Mouse (Mus musculus) limb, embryonic 14.5 days (tissue): Measurements from ENCODE around the gene Lhfp. TPM values are rescaled to one million over a fixed set of nuclear protein-coding genes. Genes with fewer than 3 reads are reported as not detected.

ENCODE experiments used
- ATAC-seq: fragments of 200-750 bp; cut with Nextera tagmentation; 2 replicates; pipeline ENCODE4 v1.8.0; 2017; ENCODE audit warnings: low read depth, moderate number of reproducible peaks, moderate TSS enrichment; ENCODE audit not compliant: low FRiP score
- DNase-seq: peaks from one replicate; pipeline ENCODE4 v3.0.0-alpha.2; 2015; ENCODE audit warnings: low spot score
- H3K27ac ChIP-seq: fragments of 300-500 bp; sonication (generic); replicated peaks from 2 replicates; pipeline ENCODE4 v1.5.1; 2014; ENCODE audit warnings: low read depth, mild to moderate bottlenecking, low read length, moderate library complexity, mixed read lengths
- H3K27me3 ChIP-seq: fragments of 300-500 bp; sonication (generic); 2 replicates; pipeline ENCODE4 v1.6.1; 2014; ENCODE audit warnings: low read length, mixed read lengths; ENCODE audit not compliant: control insufficient read depth, insufficient read depth
- H3K36me3 ChIP-seq: fragments of 300-500 bp; sonication (generic); 2 replicates; pipeline ENCODE4 v1.6.1; 2014; ENCODE audit warnings: mild to moderate bottlenecking, low read length, moderate library complexity, mixed read lengths; ENCODE audit not compliant: control insufficient read depth, insufficient read depth
- H3K4me1 ChIP-seq: fragments of 300-500 bp; sonication (generic); 2 replicates; pipeline ENCODE4 v1.6.1; 2014; ENCODE audit warnings: antibody characterized with exemption, low read length, mixed read lengths; ENCODE audit not compliant: control insufficient read depth, insufficient read depth
- H3K4me2 ChIP-seq: fragments of 300-500 bp; sonication (generic); replicated peaks from 2 replicates; pipeline ENCODE4 v1.6.1; 2014; ENCODE audit warnings: low read depth, mild to moderate bottlenecking, low read length, moderate library complexity; ENCODE audit not compliant: severe bottlenecking
- H3K4me3 ChIP-seq: fragments of 300-500 bp; sonication (generic); replicated peaks from 2 replicates; pipeline ENCODE4 v1.5.1; 2014; ENCODE audit warnings: low read length
- H3K9ac ChIP-seq: fragments of 300-500 bp; sonication (generic); 2 replicates; pipeline ENCODE4 v1.6.1; 2014; ENCODE audit warnings: mild to moderate bottlenecking, low read depth, low read length, moderate library complexity; ENCODE audit not compliant: severe bottlenecking
- H3K9me3 ChIP-seq: fragments of 300-500 bp; sonication (generic); 2 replicates; pipeline ENCODE4 v1.6.1; 2016; ENCODE audit warnings: low read length; ENCODE audit not compliant: control insufficient read depth
- POLR2A ChIP-seq: fragments of 200-500 bp; IDR thresholded peaks from 2 replicates; pipeline ENCODE4 v1.8.0; 2012; ENCODE audit warnings: inconsistent platforms, mild to moderate bottlenecking, moderate library complexity, borderline replicate concordance; ENCODE audit not compliant: insufficient read depth, insufficient read length; ENCODE audit errors: extremely low read depth
- WGBS: fragments of 180-500 bp; shearing (Covaris S2); extraction: QIAGEN DNeasy Blood & Tissue Kit; methylation state at CpG from one replicate; pipeline ENCODE4 v1.1.7; 2014; 5-methylcytosine and 5-hydroxymethylcytosine counted together
- polyA plus RNA-seq, 2 experiments: library from polyadenylated mRNA; depleted of rRNA in 1 of 2; stranded (reverse) in 1 of 2; unstranded in 1 of 2; fragments of >200 nt; fragmentation: Nextera tagmentation in 1 of 2; extraction: Ambion mirVana in 1 of 2; gene quantifications; 2 replicates each; pipeline versions ENCODE4 v1.2.1 to v1.2.3; 2012 to 2014

Gene Lhfp
- polyA plus RNA-seq, 2 experiments, result 83.3 to 94.0 TPM

GRCm38 (mm10) chr3:53089921-53090320, 48.6 kb downstream of the Lhfp start:
- H3K4me2 ChIP-seq, result no peak overlapping the region
- peaks cover 3% of the 10 kb centered on the region; the same call in 1 of the 2 replicates for H3K36me3 ChIP-seq
- H3K9ac ChIP-seq, result no peak overlapping the region
- ATAC-seq (no peak), DNase-seq (no peak)
- WGBS, result 90% methylated on average over 2 of the region's 2 CpGs
- H3K27ac ChIP-seq, result no peak overlapping the region
- H3K4me1 ChIP-seq, result peaks cover 12% of the 10 kb centered on the region
- no peaks in the 10 kb centered on the region for H3K27me3 ChIP-seq
- no peaks in the 10 kb centered on the region for H3K9me3 ChIP-seq
- H3K4me3 ChIP-seq, result no peak overlapping the region
- TF ChIP-seq POLR2A, result no peak

DNA sequence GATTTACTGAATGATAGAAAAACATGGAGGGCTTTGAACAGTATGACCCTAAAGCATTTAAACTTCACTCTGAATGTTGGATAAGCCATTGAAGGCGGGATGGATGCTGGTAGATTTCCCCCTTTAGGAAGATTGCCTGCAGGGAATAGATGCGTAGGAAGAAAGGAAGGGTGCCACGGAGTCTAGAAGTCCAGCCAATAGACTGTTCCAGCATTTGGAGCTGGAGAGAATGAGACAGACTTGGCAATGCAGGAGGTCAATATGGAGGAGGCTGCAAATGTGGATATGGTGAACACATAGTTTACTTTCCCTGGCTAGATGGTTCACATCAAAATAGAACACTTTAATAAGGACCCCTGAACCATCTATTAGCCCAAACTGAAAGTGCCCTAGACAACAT, 58.9 kb downstream of the Lhfp start:
- no peaks in the 10 kb centered on the region for H3K9me3 ChIP-seq
- ATAC-seq, result no peak
- H3K27ac ChIP-seq, result no peak overlapping the region
- H3K4me2 ChIP-seq, result no peak overlapping the region
- H3K36me3 ChIP-seq, result no peaks in the 10 kb centered on the region
- no peak overlapping the region for H3K9ac ChIP-seq
- H3K4me1 ChIP-seq, result peaks cover 11% of the 10 kb centered on the region
- no peak for TF ChIP-seq POLR2A
- 89% methylated on average over 3 of the region's 3 CpGs for WGBS
- no peak overlapping the region for H3K4me3 ChIP-seq
- no peaks in the 10 kb centered on the region for H3K27me3 ChIP-seq
- DNase-seq, result no peak

GRCm38 (mm10) chr3:53100803-53101202, 59.5 kb downstream of the Lhfp start:
- Histone ChIP-seq H3K9me3 (no peaks in the 10 kb centered on the region), H3K36me3 (no peaks in the 10 kb centered on the region), H3K27me3 (no peaks in the 10 kb centered on the region), H3K27ac (no peak overlapping the region), H3K4me2 (no peak overlapping the region), H3K4me3 (no peak overlapping the region), H3K4me1 (peaks cover 11% of the 10 kb centered on the region), H3K9ac (no peak overlapping the region)
- no peak for ATAC-seq
- TF ChIP-seq POLR2A, result no peak
- DNase-seq, result no peak
- 66% methylated on average over 6 of the region's 6 CpGs for WGBS

DNA sequence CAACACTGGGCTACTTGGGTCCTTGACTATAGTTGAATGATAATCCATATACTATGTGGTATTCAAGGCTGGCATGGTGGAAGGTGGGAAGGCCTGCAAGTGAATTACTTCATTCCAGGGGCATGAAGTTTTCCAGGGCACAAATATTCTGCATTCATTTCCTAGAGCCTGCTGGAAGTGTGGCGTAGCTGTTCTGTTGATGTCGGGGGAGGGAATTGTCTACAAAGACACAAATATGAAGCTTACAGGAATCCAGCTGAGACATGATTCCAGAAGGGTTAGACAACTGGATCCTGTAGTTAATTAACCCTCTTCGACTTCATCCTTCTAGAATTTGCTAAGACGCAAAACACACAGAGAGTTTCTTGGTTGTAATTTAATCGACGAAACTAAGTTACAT, 60.4 kb downstream of the Lhfp start:
- Histone ChIP-seq H3K27ac (no peak overlapping the region), H3K9me3 (no peaks in the 10 kb centered on the region), H3K36me3 (no peaks in the 10 kb centered on the region), H3K9ac (no peak overlapping the region), H3K4me2 (no peak overlapping the region), H3K4me3 (no peak overlapping the region), H3K4me1 (peaks cover 11% of the 10 kb centered on the region), H3K27me3 (no peaks in the 10 kb centered on the region)
- 34% methylated on average over 6 of the region's 6 CpGs for WGBS
- DNase-seq (no peak), ATAC-seq (no peak)
- TF ChIP-seq POLR2A, result no peak

- no peak overlapping the region for H3K4me3 ChIP-seq
- H3K4me2 ChIP-seq, result no peak overlapping the region
- no peaks in the 10 kb centered on the region for H3K9me3 ChIP-seq
- H3K4me1 ChIP-seq, result peaks cover 11% of the 10 kb centered on the region
- no peak for TF ChIP-seq POLR2A
- 25% methylated on average over 5 of the region's 5 CpGs for WGBS
- DNase-seq (no peak), ATAC-seq (no peak)
- no peaks in the 10 kb centered on the region for H3K36me3 ChIP-seq
- H3K9ac ChIP-seq, result no peak overlapping the region
- no peak overlapping the region for H3K27ac ChIP-seq
- H3K27me3 ChIP-seq, result no peaks in the 10 kb centered on the region
Measured at GRCm38 (mm10) chr3:53102131-53102756, 60.9 kb downstream of the Lhfp start.
